16 mouse cellular contexts compared by ENCODE assay signal in the genomic region with DNA sequence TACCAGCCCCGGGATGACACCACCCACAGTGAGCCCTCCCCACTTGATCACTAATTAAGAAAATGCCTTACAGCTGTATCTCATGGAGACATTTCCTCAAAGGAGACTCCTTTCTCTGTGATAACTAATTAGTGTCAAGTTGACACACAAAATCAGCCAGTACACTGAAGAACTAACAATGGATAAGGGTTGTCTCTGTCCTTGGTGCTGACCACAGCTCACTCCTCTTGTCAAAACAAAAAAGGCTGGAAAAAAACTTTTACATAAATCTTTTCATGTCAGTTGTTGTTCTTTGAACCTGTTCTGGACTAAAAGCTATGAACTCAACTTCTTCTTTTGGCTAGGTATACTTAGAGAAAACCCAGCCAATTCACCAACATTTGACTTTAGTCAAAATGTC.
DNase-seq lines count a peak whose midpoint lies in the region.
"Had no signal": no experiment of that assay in that cellular context is flagged by ENCODE, and none has a peak within 500 bp of the region (broad histone marks: within the 10 kb centered on the region; RNA-seq: fewer than 3 reads in every experiment).

No protein-coding gene starts in this region.

- H3K4me3 ChIP-seq in forebrain, embryonic 10.5 days = no peak overlapping the region
- H3K4me3 ChIP-seq: erythroblast, embryonic 14.5 days; kidney, embryonic 15.5 days; lung, embryonic 15.5 days; midbrain, embryonic 10.5 days; neural tube, embryonic 15.5 days had no signal

- peak; percentile 58 to 63 for DNase-seq in kidney, postnatal 4 days
- no peak for DNase-seq in kidney, adult 9 months
- peak; percentile 37 for DNase-seq in Muller cell, postnatal 12 days (ENCODE audit: inconsistent ontology term)
- peak; percentile 58 for DNase-seq in embryo, embryonic 11 days
- peak; percentile 63 for DNase-seq in mesoderm, embryonic 11.5 days (ENCODE audit: low read depth, low spot score)
- DNase-seq in forebrain, embryonic 10.5 days (ENCODE audit: extremely low spot score, low spot score) = no peak
- no peak for DNase-seq in gastrocnemius, postnatal 25 days
- DNase-seq: cerebellum, postnatal 25 days; layer of hippocampus, postnatal 36 days; liver had no signal

- H3K27ac ChIP-seq in forebrain, embryonic 10.5 days = no peak overlapping the region
- H3K27ac ChIP-seq: kidney, embryonic 15.5 days; lung, embryonic 15.5 days; midbrain, embryonic 10.5 days; neural tube, embryonic 15.5 days had no signal

- H3K9me3 ChIP-seq in forebrain, embryonic 10.5 days = no peaks in the 10 kb centered on the region
- H3K9me3 ChIP-seq: kidney, embryonic 15.5 days; lung, embryonic 15.5 days; midbrain, embryonic 10.5 days; neural tube, embryonic 15.5 days had no signal

- H3K27me3 ChIP-seq in forebrain, embryonic 10.5 days (ENCODE audit: poor library complexity, severe bottlenecking) = no peaks in the 10 kb centered on the region
- H3K27me3 ChIP-seq: CH12.LX; kidney, embryonic 15.5 days; lung, embryonic 15.5 days; neural tube, embryonic 15.5 days had no signal

- no peaks in the 10 kb centered on the region for H3K36me3 ChIP-seq in forebrain, embryonic 10.5 days (replicated peaks)
- H3K36me3 ChIP-seq: kidney, embryonic 15.5 days; lung, embryonic 15.5 days; midbrain, embryonic 10.5 days; neural tube, embryonic 15.5 days had no signal

- 58% methylated on average over 1 of the region's 1 CpGs for WGBS in forebrain, embryonic 10.5 days

- no peaks in the 10 kb centered on the region for H3K4me1 ChIP-seq in forebrain, embryonic 10.5 days
- H3K4me1 ChIP-seq: kidney, embryonic 15.5 days; lung, embryonic 15.5 days; midbrain, embryonic 10.5 days; neural tube, embryonic 15.5 days had no signal

Comparison
In these comparisons a context has a peak if more than half of its experiments do, and no peak if none do; other contexts are left out.
1. DNase-seq: peak in kidney, postnatal 4 days (2 of 2), Muller cell, postnatal 12 days (single experiment), embryo, embryonic 11 days (single experiment) and mesoderm, embryonic 11.5 days (single experiment); none in kidney, adult 9 months (single experiment), forebrain, embryonic 10.5 days (single experiment) and gastrocnemius, postnatal 25 days (single experiment).